Mouse (Mus musculus): ENCODE data around the gene Npb. TPM values are rescaled to one million over a fixed set of nuclear protein-coding genes. Genes with fewer than 3 reads are reported as not detected.

Npb gene
- polyA plus RNA-seq, 1 experiment = not detected

DNA sequence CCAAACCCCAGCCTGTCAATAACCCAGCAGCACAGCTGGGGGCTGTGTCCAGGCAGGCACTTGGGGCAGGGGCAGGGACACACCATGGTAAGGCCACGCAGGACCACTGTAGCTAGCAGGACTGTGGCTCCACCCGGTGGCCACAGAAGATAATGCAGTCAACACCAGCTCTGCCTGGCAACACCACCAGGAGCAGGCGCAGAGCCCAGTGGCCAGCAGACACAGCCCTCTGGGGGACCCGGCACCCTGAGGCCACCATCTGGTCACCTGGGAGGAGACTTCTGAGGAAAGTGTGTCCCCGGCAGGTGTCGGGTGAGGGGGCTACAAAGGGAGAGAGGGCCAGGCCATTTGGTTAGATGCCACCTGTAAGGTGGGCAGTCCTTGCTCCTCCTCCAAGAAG, 4.5 kb downstream of the Npb start:
- TF ChIP-seq POLR2A (IDR thresholded peaks at IDR 0.05; ENCODE audit: low read depth, low read length) = no peak
- TF ChIP-seq CTCF (IDR thresholded peaks at IDR 0.05; ENCODE audit: borderline replicate concordance, insufficient read depth, low read length) = peak; percentile 85
- Histone ChIP-seq H3K27ac (ENCODE audit: insufficient read depth, low read length) (no peak overlapping the region), H3K4me3 (ENCODE audit: insufficient read depth, low read length) (no peak overlapping the region), H3K4me1 (ENCODE audit: control insufficient read depth, insufficient read depth, low read length) (0 out of 2 replicates have a peak, but pooled peaks cover 11% of the 10 kb centered on the region)

DNA sequence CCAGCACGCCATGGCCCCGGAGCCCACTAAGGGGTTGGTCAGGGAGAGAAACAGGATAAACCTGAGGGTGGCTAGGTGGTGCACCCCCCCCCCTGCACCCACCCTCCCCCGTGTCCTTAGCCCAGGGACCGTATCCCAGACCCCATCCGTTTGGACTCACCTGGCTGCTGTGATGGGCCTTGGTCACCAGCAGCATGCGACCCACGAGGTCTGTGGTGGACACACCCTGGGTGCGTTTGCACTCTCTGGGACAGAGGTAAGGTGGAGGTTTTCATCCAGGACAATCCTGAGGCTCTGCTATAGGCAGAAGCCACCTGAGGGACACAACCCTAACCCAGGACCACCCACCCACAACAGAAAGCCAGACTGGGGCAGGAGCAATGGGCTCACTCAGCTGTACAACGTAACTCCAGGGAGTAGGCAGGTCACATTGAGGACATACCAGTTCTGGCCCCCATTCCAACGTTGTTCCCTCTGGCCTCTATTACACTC, 5.2 kb downstream of the Npb start:
- TF ChIP-seq CTCF (IDR thresholded peaks at IDR 0.05; ENCODE audit: borderline replicate concordance, insufficient read depth, low read length) (no peak), POLR2A (IDR thresholded peaks at IDR 0.05; ENCODE audit: low read depth, low read length) (no peak)
- H3K4me3 ChIP-seq (ENCODE audit: insufficient read depth, low read length) = no peak overlapping the region
- 0 out of 2 replicates have a peak, but pooled peaks cover 7% of the 10 kb centered on the region for H3K4me1 ChIP-seq (ENCODE audit: control insufficient read depth, insufficient read depth, low read length)
- no peak overlapping the region for H3K27ac ChIP-seq (ENCODE audit: insufficient read depth, low read length)

DNA sequence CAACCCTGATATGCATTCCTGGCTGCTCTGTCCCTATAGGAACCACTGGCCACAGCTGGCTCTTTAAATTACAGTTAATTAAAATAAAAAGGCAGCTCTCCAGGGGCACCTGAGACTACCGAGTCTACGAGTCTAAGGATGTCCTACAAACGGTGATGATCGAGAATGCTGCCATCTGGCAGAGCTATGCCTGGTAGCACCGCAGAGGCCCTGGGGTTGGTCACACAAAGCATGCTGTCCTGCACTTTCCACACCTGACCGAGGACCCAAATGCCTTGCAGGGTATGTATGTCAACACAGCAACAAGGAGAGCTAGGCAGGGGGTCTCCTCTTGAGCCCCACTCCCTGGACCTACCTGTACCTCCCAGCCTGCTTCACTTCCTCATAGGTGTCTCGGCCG, 5.7 kb downstream of the Npb start:
- H3K4me1 ChIP-seq (ENCODE audit: control insufficient read depth, insufficient read depth, low read length) = 0 out of 2 replicates have a peak, but pooled peaks cover 3% of the 10 kb centered on the region
- H3K27ac ChIP-seq (ENCODE audit: insufficient read depth, low read length) = no peak overlapping the region
- H3K4me3 ChIP-seq (ENCODE audit: insufficient read depth, low read length) = no peak overlapping the region
- no peak for TF ChIP-seq CTCF (IDR thresholded peaks at IDR 0.05; ENCODE audit: borderline replicate concordance, insufficient read depth, low read length)
- no peak for TF ChIP-seq POLR2A (IDR thresholded peaks at IDR 0.05; ENCODE audit: low read depth, low read length)

DNA sequence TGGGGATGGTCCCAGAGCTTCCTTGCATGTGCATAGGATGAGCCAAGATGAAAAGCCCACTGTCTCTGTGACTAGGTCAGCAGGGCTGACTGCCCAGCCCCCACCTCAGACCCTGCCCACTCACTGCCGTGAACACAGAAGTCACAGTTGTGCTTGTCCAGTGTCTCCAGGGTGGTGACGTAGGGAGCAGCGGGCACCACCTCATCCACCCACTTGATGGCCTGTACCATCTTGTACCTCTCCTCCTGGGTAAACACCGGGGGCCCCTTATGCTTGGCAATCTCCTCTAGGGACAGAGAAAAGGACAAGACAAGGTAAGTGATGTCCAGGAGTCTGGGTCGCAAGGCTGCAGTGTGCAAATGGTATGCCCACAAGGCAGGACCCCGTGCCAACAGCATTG, 6.9 kb downstream of the Npb start:
- Histone ChIP-seq H3K4me1 (ENCODE audit: control insufficient read depth, insufficient read depth, low read length) (no peaks in the 10 kb centered on the region), H3K4me3 (ENCODE audit: insufficient read depth, low read length) (no peak overlapping the region), H3K27ac (ENCODE audit: insufficient read depth, low read length) (no peak overlapping the region)
- TF ChIP-seq POLR2A (IDR thresholded peaks at IDR 0.05; ENCODE audit: low read depth, low read length) (no peak), CTCF (IDR thresholded peaks at IDR 0.05; ENCODE audit: borderline replicate concordance, insufficient read depth, low read length) (no peak)

DNA sequence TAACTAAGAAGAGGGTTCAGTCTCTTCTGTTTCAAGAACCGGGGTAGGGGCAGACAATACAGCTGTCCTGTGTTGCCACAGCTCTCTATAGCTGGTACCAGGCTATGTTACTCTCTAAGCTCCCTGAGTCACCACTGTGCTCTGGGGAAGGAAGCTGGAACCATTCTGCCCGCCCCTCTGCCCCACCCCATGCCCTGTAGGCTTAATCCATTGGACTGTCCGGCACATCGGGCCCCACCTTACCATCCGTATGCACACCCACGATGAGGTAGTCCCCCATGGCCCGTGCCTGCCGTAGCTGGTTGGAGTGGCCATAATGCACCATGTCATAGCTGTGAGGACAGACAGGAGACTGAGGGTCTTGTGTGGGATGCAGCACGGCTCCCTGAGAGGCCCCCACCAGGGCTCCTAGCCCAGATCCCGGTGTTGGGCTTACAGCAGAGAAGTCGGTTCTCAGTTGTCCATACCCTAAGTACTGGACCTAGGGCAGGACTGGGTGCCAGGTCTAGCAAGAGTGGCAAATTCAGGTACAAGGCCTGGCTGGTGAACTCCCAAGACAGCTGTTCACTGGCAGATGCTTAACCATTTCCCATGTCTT, 7.4 kb downstream of the Npb start:
- Histone ChIP-seq H3K4me1 (ENCODE audit: control insufficient read depth, insufficient read depth, low read length) (no peaks in the 10 kb centered on the region), H3K4me3 (ENCODE audit: insufficient read depth, low read length) (no peak overlapping the region), H3K27ac (ENCODE audit: insufficient read depth, low read length) (no peak overlapping the region)
- TF ChIP-seq POLR2A (IDR thresholded peaks at IDR 0.05; ENCODE audit: low read depth, low read length) (no peak), CTCF (IDR thresholded peaks at IDR 0.05; ENCODE audit: borderline replicate concordance, insufficient read depth, low read length) (no peak)

DNA sequence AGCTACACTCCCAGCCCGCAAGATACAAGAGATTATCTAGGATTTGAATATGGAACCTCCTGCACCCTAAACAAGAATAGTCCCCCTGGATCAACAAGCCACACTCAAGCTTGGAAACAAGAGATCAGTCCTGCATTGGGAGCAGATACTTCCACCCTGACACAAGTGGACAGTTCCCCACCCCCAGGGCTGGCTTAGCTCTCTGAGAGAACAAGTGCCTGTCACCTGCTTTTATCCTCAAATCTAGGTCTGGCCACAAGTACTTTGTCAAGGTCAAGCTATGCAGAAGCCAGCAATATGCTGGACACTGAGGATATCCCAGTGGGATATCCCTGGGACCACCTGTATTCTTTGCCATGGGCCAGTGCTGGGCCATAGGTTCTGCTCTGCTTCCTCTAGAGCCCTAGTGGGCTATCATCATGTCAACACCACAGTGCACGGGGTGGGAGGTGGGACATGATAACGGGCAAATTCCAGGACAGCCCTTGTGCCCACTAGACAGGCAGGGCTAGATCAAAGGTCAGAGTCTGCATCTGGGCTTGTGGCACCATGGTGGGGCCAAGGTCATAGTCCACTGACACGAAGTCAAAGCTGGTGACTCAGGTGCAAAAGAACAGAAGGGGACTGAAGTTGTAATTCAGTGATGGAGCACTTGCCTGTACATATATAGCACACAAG, 8.5 kb downstream of the Npb start:
- Histone ChIP-seq H3K4me1 (ENCODE audit: control insufficient read depth, insufficient read depth, low read length) (no peaks in the 10 kb centered on the region), H3K27ac (ENCODE audit: insufficient read depth, low read length) (no peak overlapping the region), H3K4me3 (ENCODE audit: insufficient read depth, low read length) (peak overlapping the region; percentile 84)
- no peak for TF ChIP-seq CTCF (IDR thresholded peaks at IDR 0.05; ENCODE audit: borderline replicate concordance, insufficient read depth, low read length)
- TF ChIP-seq POLR2A (IDR thresholded peaks at IDR 0.05; ENCODE audit: low read depth, low read length) = no peak

DNA sequence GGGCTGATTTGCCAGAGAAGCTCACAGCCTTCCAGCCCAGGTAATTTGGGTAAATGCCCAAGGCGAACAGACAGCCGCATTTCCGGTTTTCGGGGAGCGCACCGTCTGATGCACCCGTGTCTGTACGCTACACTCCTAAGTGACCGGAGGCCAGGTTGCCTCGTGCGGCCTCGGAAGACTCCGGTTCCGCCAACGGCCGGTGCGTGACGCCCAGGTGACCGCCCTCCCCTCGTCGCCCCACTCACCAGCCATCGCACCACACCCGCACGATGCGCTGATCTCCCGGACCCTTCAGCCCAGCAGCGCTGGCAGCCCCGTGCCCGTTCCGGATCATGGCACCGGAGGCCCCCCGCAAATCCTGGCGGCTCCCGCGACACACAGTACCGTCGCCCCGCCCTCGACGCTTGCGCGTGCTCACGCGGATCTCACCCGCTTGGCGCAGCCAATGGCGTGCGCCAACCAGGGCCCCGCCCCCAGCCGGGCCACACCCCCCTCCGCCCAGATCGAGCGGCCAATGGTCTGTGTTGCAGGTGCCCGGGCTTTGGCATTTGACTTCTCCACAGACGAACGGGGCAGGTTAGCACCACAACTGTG, 9.3 kb downstream of the Npb start, which contains the start of gene Pcyt2:
Pcyt2 (minus strand) TSS at position 418 of the 594 bp plus-strand sequence.
- H3K4me1 ChIP-seq (ENCODE audit: control insufficient read depth, insufficient read depth, low read length) = no peaks in the 10 kb centered on the region
- peak within 1 kb of the TSS; percentile 84 for H3K4me3 ChIP-seq (ENCODE audit: insufficient read depth, low read length)
- peak within 1 kb of the TSS; percentile 24 for H3K27ac ChIP-seq (ENCODE audit: insufficient read depth, low read length)
- TF ChIP-seq POLR2A (IDR thresholded peaks at IDR 0.05; ENCODE audit: low read depth, low read length) (peak; percentile 86), CTCF (IDR thresholded peaks at IDR 0.05; ENCODE audit: borderline replicate concordance, insufficient read depth, low read length) (no peak)

DNA sequence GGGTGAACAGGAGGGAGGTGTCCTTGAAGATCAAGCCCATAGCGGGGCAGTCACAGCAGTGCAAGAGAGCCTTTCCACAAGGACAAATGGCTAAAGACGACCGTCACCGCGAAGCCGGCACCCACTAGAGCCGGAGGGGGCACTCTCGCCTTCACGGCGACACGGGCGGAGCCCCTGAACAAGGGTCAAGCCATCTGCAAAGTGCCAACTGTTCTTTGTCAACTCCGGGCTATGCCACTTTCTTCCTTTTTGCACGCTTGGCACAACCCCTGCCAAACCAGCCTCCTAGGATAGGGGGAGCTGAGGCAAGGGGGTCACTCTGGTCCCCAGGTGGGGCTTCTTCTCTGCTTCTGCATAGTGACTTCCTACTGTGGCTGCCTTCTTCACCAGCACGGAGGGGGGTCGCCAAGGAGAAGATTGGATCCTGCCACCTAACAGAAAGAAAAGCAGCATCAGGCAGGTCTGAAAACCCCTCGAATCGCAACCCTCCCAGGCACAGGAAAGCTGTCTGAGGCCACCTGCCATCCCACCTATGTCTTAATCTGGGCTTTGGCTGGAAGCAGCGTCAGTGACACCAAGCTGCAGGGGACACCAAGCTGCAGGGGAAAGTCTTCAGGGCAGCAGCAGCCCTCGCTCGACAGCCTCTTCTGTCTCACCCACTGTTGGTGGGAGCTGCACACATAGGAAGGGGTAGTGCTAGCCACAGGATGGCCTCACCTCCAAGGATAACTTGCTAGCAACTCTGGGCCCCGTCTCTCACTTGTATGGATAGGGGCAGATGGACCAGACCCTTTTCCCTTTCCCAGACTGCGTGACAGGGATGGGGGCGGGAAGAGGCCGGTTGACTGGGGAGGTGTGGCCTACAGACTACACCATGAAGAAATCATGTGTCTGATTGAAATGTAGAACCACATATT, 10.6 kb downstream of the Npb start:
- H3K4me1 ChIP-seq (ENCODE audit: control insufficient read depth, insufficient read depth, low read length) = no peaks in the 10 kb centered on the region
- H3K4me3 ChIP-seq (ENCODE audit: insufficient read depth, low read length) = no peak overlapping the region
- no peak overlapping the region for H3K27ac ChIP-seq (ENCODE audit: insufficient read depth, low read length)
- no peak for TF ChIP-seq POLR2A (IDR thresholded peaks at IDR 0.05; ENCODE audit: low read depth, low read length)
- no peak for TF ChIP-seq CTCF (IDR thresholded peaks at IDR 0.05; ENCODE audit: borderline replicate concordance, insufficient read depth, low read length)

DNA sequence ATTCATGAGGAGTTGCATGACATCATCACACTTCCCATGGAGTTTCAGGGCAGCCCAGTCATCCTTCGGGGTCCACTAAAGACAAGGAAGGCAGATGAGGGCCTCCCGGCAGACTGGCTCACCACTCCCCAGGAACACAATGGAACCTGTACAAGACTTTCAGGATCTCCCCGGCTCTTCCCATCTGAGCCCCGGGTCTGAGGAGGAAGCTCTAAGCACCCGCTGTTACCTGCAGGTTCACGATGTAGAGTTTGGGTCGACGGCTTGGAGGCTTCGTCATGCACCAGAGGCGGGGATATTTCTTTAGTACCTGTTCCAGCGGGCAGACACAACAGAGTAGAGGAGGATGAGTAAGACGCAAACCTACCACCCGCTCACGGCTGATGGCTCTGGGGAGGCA, 11.9 kb downstream of the Npb start:
- TF ChIP-seq CTCF (IDR thresholded peaks at IDR 0.05; ENCODE audit: borderline replicate concordance, insufficient read depth, low read length) (no peak), POLR2A (IDR thresholded peaks at IDR 0.05; ENCODE audit: low read depth, low read length) (no peak)
- Histone ChIP-seq H3K27ac (ENCODE audit: insufficient read depth, low read length) (no peak overlapping the region), H3K4me3 (ENCODE audit: insufficient read depth, low read length) (no peak overlapping the region), H3K4me1 (ENCODE audit: control insufficient read depth, insufficient read depth, low read length) (no peaks in the 10 kb centered on the region)

Measured in embryonic fibroblast, embryonic 13.5 days (primary cell).